Mouse (Mus musculus) heart, embryonic 16.5 days (tissue): ENCODE data around the gene Ildr2. TPM values are rescaled to one million over a fixed set of nuclear protein-coding genes. Genes with fewer than 3 reads are reported as not detected.

Source experiments
- ATAC-seq: fragments of 200-750 bp; cut with Nextera tagmentation; replicated peaks from 2 replicates; pipeline ENCODE4 v1.8.0; 2017; ENCODE audit warnings: moderate number of reproducible peaks; ENCODE audit not compliant: insufficient read depth, low FRiP score; ENCODE audit errors: extremely low read depth
- H3K27ac ChIP-seq: fragments of 300-500 bp; sonication (generic); 2 replicates; pipeline ENCODE4 v1.5.1; 2014; ENCODE audit warnings: mild to moderate bottlenecking, low read length, control low read depth, moderate library complexity
- H3K27me3 ChIP-seq: fragments of 300-500 bp; sonication (generic); 2 replicates; pipeline ENCODE4 v1.6.1; 2014; ENCODE audit warnings: low read length, mixed read lengths; ENCODE audit not compliant: control insufficient read depth, insufficient read depth
- H3K36me3 ChIP-seq: fragments of 300-500 bp; sonication (generic); 2 replicates; pipeline ENCODE4 v1.6.1; 2014; ENCODE audit not compliant: control insufficient read depth, insufficient read depth
- H3K4me1 ChIP-seq: fragments of 300-500 bp; sonication (generic); 2 replicates; pipeline ENCODE4 v1.6.1; 2014; ENCODE audit warnings: low read length, mixed read lengths; ENCODE audit not compliant: control insufficient read depth, insufficient read depth
- H3K4me2 ChIP-seq: fragments of 300-500 bp; sonication (generic); 2 replicates; pipeline ENCODE4 v1.6.1; 2014; ENCODE audit warnings: low read depth, mild to moderate bottlenecking, control low read depth, low read length
- H3K4me3 ChIP-seq: fragments of 300-500 bp; sonication (generic); 2 replicates; pipeline ENCODE4 v1.5.1; 2014; ENCODE audit warnings: mild to moderate bottlenecking, control low read depth, low read length
- H3K9ac ChIP-seq: fragments of 300-500 bp; sonication (generic); 2 replicates; pipeline ENCODE4 v1.6.1; 2014; ENCODE audit warnings: low read length, control low read depth
- H3K9me3 ChIP-seq: fragments of 300-500 bp; sonication (generic); replicated peaks from 2 replicates; pipeline ENCODE4 v1.6.1; 2016; ENCODE audit warnings: low read length; ENCODE audit not compliant: control insufficient read depth
- WGBS: fragments of 180-500 bp; shearing (Covaris S2); extraction: QIAGEN DNeasy Blood & Tissue Kit; methylation state at CpG from one replicate; pipeline ENCODE4 v1.1.7; 2014; 5-methylcytosine and 5-hydroxymethylcytosine counted together
- polyA plus RNA-seq: library from polyadenylated mRNA; unstranded; fragments of >200 nt; fragmentation: Nextera tagmentation; extraction: Ambion mirVana; gene quantifications from 2 replicates; pipeline ENCODE4 v1.2.1, GENCODE M21; 2015

Gene Ildr2
- polyA plus RNA-seq, 1 experiment from 2014 or later: 0.71 TPM

GRCm38 (mm10) chr1:166295548-166295947 is 41.6 kb downstream of the Ildr2 start:
- Histone ChIP-seq H3K9me3 (no peaks in the 10 kb centered on the region), H3K4me3 (no peak overlapping the region), H3K9ac (no peak overlapping the region), H3K27ac (no peak overlapping the region), H3K36me3 (no peaks in the 10 kb centered on the region), H3K4me1 (0 out of 2 replicates have a peak, but pooled peaks cover 2% of the 10 kb centered on the region), H3K4me2 (no peak overlapping the region), H3K27me3 (no peaks in the 10 kb centered on the region; the same call in 1 of the 2 replicates)
- ATAC-seq: no peak
- WGBS: 77% methylated on average over 7 of the region's 7 CpGs

- Histone ChIP-seq H3K4me2 (no peak overlapping the region), H3K4me3 (no peak overlapping the region), H3K9ac (no peak overlapping the region), H3K27me3 (no peaks in the 10 kb centered on the region; the same call in 1 of the 2 replicates), H3K27ac (no peak overlapping the region), H3K36me3 (no peaks in the 10 kb centered on the region), H3K9me3 (no peaks in the 10 kb centered on the region), H3K4me1 (0 out of 2 replicates have a peak, but pooled peaks cover 2% of the 10 kb centered on the region)
- 64% methylated on average over 9 of the region's 9 CpGs for WGBS
- ATAC-seq: no peak
These were observed 42.4 kb downstream of the Ildr2 start for GRCm38 (mm10) chr1:166296371-166296770.

GRCm38 (mm10) chr1:166296971-166297370 is 43.0 kb downstream of the Ildr2 start:
- ATAC-seq: no peak
- 62% methylated on average over 8 of the region's 8 CpGs for WGBS

GRCm38 (mm10) chr1:166297499-166298111 is 43.7 kb downstream of the Ildr2 start:
- Histone ChIP-seq H3K4me2 (no peak overlapping the region), H3K9ac (no peak overlapping the region), H3K4me1 (0 out of 2 replicates have a peak, but pooled peaks cover 2% of the 10 kb centered on the region), H3K36me3 (no peaks in the 10 kb centered on the region), H3K9me3 (no peaks in the 10 kb centered on the region), H3K27me3 (no peaks in the 10 kb centered on the region; the same call in 1 of the 2 replicates), H3K4me3 (no peak overlapping the region), H3K27ac (no peak overlapping the region)
- ATAC-seq: no peak
- WGBS: 60% methylated on average over 15 of the region's 15 CpGs

More at GRCm38 (mm10) chr1:166296971-166297370, 43.0 kb downstream of the Ildr2 start:
- Histone ChIP-seq H3K36me3 (no peaks in the 10 kb centered on the region), H3K9ac (no peak overlapping the region), H3K27me3 (no peaks in the 10 kb centered on the region; the same call in 1 of the 2 replicates), H3K4me3 (no peak overlapping the region), H3K9me3 (no peaks in the 10 kb centered on the region), H3K4me2 (no peak overlapping the region), H3K4me1 (0 out of 2 replicates have a peak, but pooled peaks cover 2% of the 10 kb centered on the region), H3K27ac (no peak overlapping the region)

GRCm38 (mm10) chr1:166298884-166299283 is 44.9 kb downstream of the Ildr2 start:
- H3K36me3 ChIP-seq: no peaks in the 10 kb centered on the region
- H3K27ac ChIP-seq: no peak overlapping the region
- 85% methylated on average over 2 of the region's 2 CpGs for WGBS
- H3K9ac ChIP-seq: no peak overlapping the region
- no peak overlapping the region for H3K4me3 ChIP-seq
- H3K27me3 ChIP-seq: no peaks in the 10 kb centered on the region; the same call in 1 of the 2 replicates
- 0 out of 2 replicates have a peak, but pooled peaks cover 2% of the 10 kb centered on the region for H3K4me1 ChIP-seq
- no peaks in the 10 kb centered on the region for H3K9me3 ChIP-seq
- no peak for ATAC-seq
- H3K4me2 ChIP-seq: no peak overlapping the region

GRCm38 (mm10) chr1:166299821-166300220 is 45.9 kb downstream of the Ildr2 start:
- Histone ChIP-seq H3K36me3 (no peaks in the 10 kb centered on the region), H3K27ac (no peak overlapping the region), H3K4me3 (no peak overlapping the region), H3K9ac (no peak overlapping the region), H3K27me3 (no peaks in the 10 kb centered on the region; the same call in 1 of the 2 replicates), H3K4me2 (no peak overlapping the region), H3K9me3 (no peaks in the 10 kb centered on the region), H3K4me1 (0 out of 2 replicates have a peak, but pooled peaks cover 2% of the 10 kb centered on the region)
- no peak for ATAC-seq
- WGBS: 75% methylated on average over 8 of the region's 8 CpGs

- Histone ChIP-seq H3K9ac (no peak overlapping the region), H3K9me3 (no peaks in the 10 kb centered on the region), H3K4me1 (0 out of 2 replicates have a peak, but pooled peaks cover 2% of the 10 kb centered on the region), H3K4me2 (no peak overlapping the region), H3K27me3 (no peaks in the 10 kb centered on the region; the same call in 1 of the 2 replicates), H3K27ac (no peak overlapping the region), H3K36me3 (no peaks in the 10 kb centered on the region), H3K4me3 (no peak overlapping the region)
- 77% methylated on average over 3 of the region's 3 CpGs for WGBS
- no peak for ATAC-seq
These were observed 46.6 kb downstream of the Ildr2 start for GRCm38 (mm10) chr1:166300526-166300925.

GRCm38 (mm10) chr1:166304352-166305240 is 50.7 kb downstream of the Ildr2 start:
- H3K4me1 ChIP-seq: 0 out of 2 replicates have a peak, but pooled peaks cover 3% of the 10 kb centered on the region
- no peak overlapping the region for H3K4me2 ChIP-seq
- H3K36me3 ChIP-seq: no peaks in the 10 kb centered on the region
- no peaks in the 10 kb centered on the region for H3K9me3 ChIP-seq
- H3K27ac ChIP-seq: no peak overlapping the region
- no peak overlapping the region for H3K4me3 ChIP-seq
- no peak overlapping the region for H3K9ac ChIP-seq
- peaks cover 25% of the 10 kb centered on the region for H3K27me3 ChIP-seq
- ATAC-seq: no peak
- 61% methylated on average over 8 of the region's 8 CpGs for WGBS
